Mouse (Mus musculus): ENCODE results near the gene Trem1. TPM values are rescaled to one million over a fixed set of nuclear protein-coding genes. Genes with fewer than 3 reads are reported as not detected.

Gene Trem1
- not detected in 2 replicates for polyA plus RNA-seq (2021; fragmentation: Nextera tagmentation)
- long read RNA-seq, experiment 1, result 0 reads
- long read RNA-seq, experiment 2, result 0 reads

GRCm38 (mm10) chr17:48232518-48232917, at the start of gene Trem1:
Gene Trem1, plus strand, starts transcription at chr17:48232768.

GRCm38 (mm10) chr17:48247221-48247928, 14.8 kb downstream of the Trem1 start, which contains the start of gene Trem3:
Gene Trem3, plus strand, starts transcription at chr17:48247777.

GRCm38 (mm10) chr17:48263741-48264362, 31.3 kb downstream of the Trem1 start, which contains the start of gene Treml4:
Gene Treml4, plus strand, starts transcription at chr17:48264295.

Other genes with a start within 250 kb of the Trem1 start
- not detected in 2 replicates for gene 1700122O11Rik, start 194.5 kb upstream of the Trem1 start, polyA plus RNA-seq (2021; fragmentation: Nextera tagmentation)
- not detected in 2 replicates for gene 1700067P10Rik, start 143.4 kb upstream of the Trem1 start, polyA plus RNA-seq (2021; fragmentation: Nextera tagmentation)
- gene 9830107B12Rik, start 86.5 kb upstream of the Trem1 start, polyA plus RNA-seq (2021; fragmentation: Nextera tagmentation), result not detected in 2 replicates
- gene A530064D06Rik, start 65.5 kb upstream of the Trem1 start, polyA plus RNA-seq (2021; fragmentation: Nextera tagmentation), result not detected in 2 replicates
- 0.62 TPM in 1 of 2 replicates, not detected in the other for gene Trem3, start 15.0 kb downstream of the Trem1 start, polyA plus RNA-seq (2021; fragmentation: Nextera tagmentation)
- not detected in 2 replicates for gene Treml4, start 31.5 kb downstream of the Trem1 start, polyA plus RNA-seq (2021; fragmentation: Nextera tagmentation)
- 0.06 and 0.11 TPM in 2 replicates for gene Treml2, start 66.7 kb downstream of the Trem1 start, polyA plus RNA-seq (2021; fragmentation: Nextera tagmentation)
- 0.08 TPM in 1 of 2 replicates, not detected in the other for gene B430306N03Rik, start 83.4 kb downstream of the Trem1 start, polyA plus RNA-seq (2021; fragmentation: Nextera tagmentation)
- 42.6 and 42.7 TPM in 2 replicates for gene Trem2, start 113.6 kb downstream of the Trem1 start, polyA plus RNA-seq (2021; fragmentation: Nextera tagmentation)
- gene Treml1, start 127.1 kb downstream of the Trem1 start, polyA plus RNA-seq (2021; fragmentation: Nextera tagmentation), result 0.11 TPM in 1 of 2 replicates, not detected in the other
- gene Nfya, start 177.1 kb downstream of the Trem1 start, polyA plus RNA-seq (2021; fragmentation: Nextera tagmentation), result 1.3 and 1.8 TPM in 2 replicates
- 29.2 and 31.2 TPM in 2 replicates for gene Oard1, start 177.2 kb downstream of the Trem1 start, polyA plus RNA-seq (2021; fragmentation: Nextera tagmentation)
- gene Apobec2, start 200.2 kb downstream of the Trem1 start, polyA plus RNA-seq (2021; fragmentation: Nextera tagmentation), result 0.26 and 0.38 TPM in 2 replicates
- not detected in 2 replicates for gene Tspo2, start 218.8 kb downstream of the Trem1 start, polyA plus RNA-seq (2021; fragmentation: Nextera tagmentation)
- gene Unc5cl, start 222.1 kb downstream of the Trem1 start, polyA plus RNA-seq (2021; fragmentation: Nextera tagmentation), result 0.26 and 0.46 TPM in 2 replicates